Mouse (Mus musculus) embryonic facial prominence, embryonic 10.5 days (tissue): ENCODE measurements around the gene Grm1. TPM values are rescaled to one million over a fixed set of nuclear protein-coding genes. Genes with fewer than 3 reads are reported as not detected.

Experiments
- DNase-seq: peaks from one replicate; pipeline ENCODE4 v3.0.0-alpha.2; 2017; ENCODE audit warnings: low spot score
- H3K27ac ChIP-seq: fragments of 300-500 bp; sonication (generic); replicated peaks from 2 replicates; pipeline ENCODE4 v1.5.1; 2016; ENCODE audit warnings: mild to moderate bottlenecking
- H3K27me3 ChIP-seq: fragments of 300-500 bp; sonication (generic); replicated peaks from 2 replicates; pipeline ENCODE4 v1.6.1; 2016; ENCODE audit warnings: low read depth, mild to moderate bottlenecking; ENCODE audit not compliant: poor library complexity, severe bottlenecking
- H3K36me3 ChIP-seq: fragments of 300-500 bp; sonication (generic); replicated peaks from 2 replicates; pipeline ENCODE4 v1.6.1; 2016; ENCODE audit warnings: mild to moderate bottlenecking, moderate library complexity
- H3K4me1 ChIP-seq: fragments of 300-500 bp; sonication (generic); 2 replicates; pipeline ENCODE4 v1.6.1; 2016
- H3K4me3 ChIP-seq: fragments of 300-500 bp; sonication (generic); 2 replicates; pipeline ENCODE4 v1.5.1; 2016; ENCODE audit warnings: mild to moderate bottlenecking, moderate library complexity
- H3K9me3 ChIP-seq: fragments of 300-500 bp; sonication (generic); 2 replicates; pipeline ENCODE4 v1.6.1; 2016; ENCODE audit warnings: mild to moderate bottlenecking
- WGBS: fragments of 180-500 bp; shearing (Covaris S2); methylation state at CpG from one replicate; pipeline ENCODE4 v1.1.7; 2016; 5-methylcytosine and 5-hydroxymethylcytosine counted together
- polyA plus RNA-seq: library from polyadenylated mRNA; unstranded; fragments of >200 nt; fragmentation: Nextera tagmentation; extraction: Ambion mirVana; gene quantifications from 2 replicates; pipeline ENCODE4 v1.2.1, GENCODE M21; 2016

Grm1 gene
- polyA plus RNA-seq, 1 experiment from 2014 or later = not detected

DNA sequence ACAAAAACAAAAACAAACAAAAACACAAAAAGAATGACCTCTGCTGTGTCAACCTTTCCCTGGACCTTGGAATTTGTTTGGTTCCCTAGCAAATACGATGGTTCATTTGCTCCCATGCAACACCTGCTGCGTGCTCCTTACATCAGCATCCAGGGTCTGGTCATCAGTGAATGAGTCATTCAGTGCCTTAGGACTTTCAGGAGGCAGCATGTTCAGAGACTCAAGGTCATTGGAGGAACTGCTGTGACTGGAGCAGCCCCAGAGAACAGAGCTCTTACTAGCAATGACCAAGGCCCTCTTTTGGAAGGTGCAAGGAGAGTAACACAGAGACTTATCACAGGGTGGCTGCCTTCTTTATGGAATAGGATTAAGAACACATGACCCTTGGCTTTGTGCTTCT, 138.2 kb downstream of the Grm1 start:
- no peak for DNase-seq
- Histone ChIP-seq H3K9me3 (no peaks in the 10 kb centered on the region), H3K27me3 (no peaks in the 10 kb centered on the region), H3K36me3 (no peaks in the 10 kb centered on the region), H3K4me1 (no peaks in the 10 kb centered on the region), H3K27ac (no peak overlapping the region), H3K4me3 (no peak overlapping the region)
- 78% methylated on average over 2 of the region's 2 CpGs for WGBS

DNA sequence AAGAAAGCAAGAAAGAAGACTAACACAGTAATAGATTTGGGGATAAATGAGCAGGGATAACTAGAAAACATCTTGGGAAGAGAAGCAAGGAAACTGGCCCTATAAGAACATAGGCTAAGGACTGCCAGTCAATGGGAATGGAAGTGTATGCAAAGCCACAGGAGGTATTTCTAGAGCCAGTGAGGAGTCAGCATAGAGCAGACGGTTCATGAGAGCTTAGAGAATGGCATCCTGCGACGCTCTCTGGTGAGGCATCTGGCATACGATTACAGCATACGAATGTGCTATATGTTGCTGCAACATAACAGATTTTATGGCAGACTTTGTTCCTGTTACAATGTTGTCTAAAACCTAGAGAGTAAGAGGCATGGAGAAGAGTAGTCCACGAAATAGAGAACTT, 139.9 kb downstream of the Grm1 start:
- no peaks in the 10 kb centered on the region for H3K9me3 ChIP-seq
- no peak overlapping the region for H3K4me3 ChIP-seq
- peaks cover 3% of the 10 kb centered on the region for H3K4me1 ChIP-seq
- H3K27me3 ChIP-seq = no peaks in the 10 kb centered on the region
- WGBS = 81% methylated on average over 6 of the region's 6 CpGs
- DNase-seq = no peak
- H3K36me3 ChIP-seq = no peaks in the 10 kb centered on the region
- H3K27ac ChIP-seq = no peak overlapping the region

DNA sequence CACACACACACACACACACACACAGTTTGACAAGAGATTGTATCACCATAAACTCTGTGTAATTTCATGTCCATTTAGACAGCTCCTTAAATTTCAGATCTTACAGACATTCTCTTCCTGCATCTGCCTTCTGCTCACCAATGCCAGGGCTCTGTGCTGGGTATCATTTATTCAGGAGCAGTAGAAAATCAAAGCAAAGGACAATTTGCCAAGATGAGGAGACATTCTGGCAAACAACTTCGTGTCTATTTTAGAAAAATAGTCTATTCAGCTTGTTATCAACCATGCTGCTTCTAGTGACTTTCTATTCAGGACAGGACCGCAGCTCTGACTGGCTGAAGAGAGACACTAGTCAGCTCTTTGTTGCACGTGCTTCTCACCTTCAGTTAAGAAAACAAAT, 146.3 kb downstream of the Grm1 start:
- H3K36me3 ChIP-seq = no peaks in the 10 kb centered on the region
- H3K27me3 ChIP-seq = no peaks in the 10 kb centered on the region
- no peak for DNase-seq
- WGBS = 76% methylated on average over 3 of the region's 3 CpGs
- H3K4me1 ChIP-seq = peaks cover 3% of the 10 kb centered on the region
- H3K27ac ChIP-seq = no peak overlapping the region
- H3K4me3 ChIP-seq = no peak overlapping the region
- H3K9me3 ChIP-seq = no peaks in the 10 kb centered on the region

DNA sequence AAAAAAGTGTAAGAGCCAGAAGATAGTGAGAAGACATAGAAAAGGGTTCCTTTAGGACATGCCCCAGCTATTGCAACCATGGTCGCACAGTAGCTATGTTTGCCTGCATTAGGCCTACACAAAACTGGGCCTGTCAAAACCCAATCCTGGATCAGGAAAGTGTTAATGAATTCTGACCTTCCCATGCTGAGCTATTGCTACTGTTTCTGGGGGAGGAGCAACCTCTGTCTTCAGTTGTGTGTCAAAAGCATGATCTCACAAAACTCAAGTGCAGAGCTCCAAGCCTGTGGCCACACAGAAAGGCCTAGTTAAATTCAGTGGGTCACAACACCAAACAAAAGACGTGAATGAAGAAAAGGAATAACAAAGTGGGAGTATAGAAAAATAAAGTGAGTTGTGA, 152.5 kb downstream of the Grm1 start:
- Histone ChIP-seq H3K27me3 (no peaks in the 10 kb centered on the region), H3K27ac (no peak overlapping the region), H3K9me3 (no peaks in the 10 kb centered on the region), H3K4me1 (no peaks in the 10 kb centered on the region), H3K4me3 (no peak overlapping the region), H3K36me3 (no peaks in the 10 kb centered on the region)
- 79% methylated on average over 2 of the region's 2 CpGs for WGBS
- no peak for DNase-seq

DNA sequence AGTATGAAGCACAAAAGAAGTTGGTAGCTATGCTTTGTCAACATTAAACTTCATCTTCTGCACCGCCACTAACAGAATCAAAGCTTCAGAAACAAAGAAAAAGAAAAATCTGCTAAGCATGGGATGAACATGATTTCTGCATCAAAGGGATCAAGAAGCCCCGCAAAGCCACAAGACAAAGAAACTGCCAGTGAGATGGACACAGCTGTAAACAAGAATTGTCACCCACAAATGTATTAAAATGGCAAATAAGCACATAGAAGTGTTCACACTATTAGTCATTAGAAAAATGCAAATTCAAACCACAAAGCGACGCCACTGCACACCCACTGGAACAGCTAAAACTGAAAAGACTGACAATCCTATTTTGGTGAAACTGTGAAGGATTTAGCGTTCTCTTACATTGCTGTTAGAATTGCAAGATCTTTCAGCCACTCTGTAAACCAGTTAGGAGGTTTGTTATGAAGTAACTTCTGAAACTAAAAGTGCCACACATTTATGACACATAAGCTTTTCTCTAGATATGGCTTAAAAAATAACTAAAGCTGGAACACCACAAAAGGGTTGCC, 153.3 kb downstream of the Grm1 start:
- WGBS = 87% methylated on average over 5 of the region's 5 CpGs
- Histone ChIP-seq H3K4me3 (no peak overlapping the region), H3K36me3 (no peaks in the 10 kb centered on the region), H3K27me3 (no peaks in the 10 kb centered on the region), H3K4me1 (no peaks in the 10 kb centered on the region), H3K27ac (no peak overlapping the region), H3K9me3 (no peaks in the 10 kb centered on the region)
- DNase-seq = no peak

DNA sequence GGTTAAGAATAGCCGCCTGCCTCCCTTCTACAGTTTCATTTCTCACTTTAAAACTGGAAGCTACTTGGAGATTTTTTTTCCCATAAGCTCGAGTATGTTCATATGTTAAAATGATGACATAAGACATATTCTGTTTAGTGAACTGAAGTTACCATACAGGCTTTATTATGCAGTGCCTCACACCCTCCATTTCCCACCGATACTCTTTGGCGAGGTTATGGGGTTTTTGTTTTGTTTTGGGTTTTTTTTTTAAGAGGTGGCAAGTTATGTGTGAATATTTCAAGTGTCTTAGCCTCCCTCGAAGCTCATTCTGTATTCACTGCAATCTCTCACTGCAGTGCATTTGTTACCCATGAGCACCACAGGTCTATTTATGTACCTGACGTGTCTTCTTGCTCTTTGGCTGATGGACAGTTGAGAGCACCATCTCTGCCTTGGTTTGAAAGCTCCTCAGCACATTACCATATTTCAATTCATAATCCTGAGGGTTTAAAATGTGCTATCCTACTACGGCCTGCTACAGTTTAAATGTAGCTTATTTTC, 164.2 kb downstream of the Grm1 start:
- Histone ChIP-seq H3K36me3 (no peaks in the 10 kb centered on the region), H3K4me1 (no peaks in the 10 kb centered on the region), H3K27me3 (no peaks in the 10 kb centered on the region), H3K9me3 (no peaks in the 10 kb centered on the region), H3K27ac (no peak overlapping the region), H3K4me3 (no peak overlapping the region)
- WGBS = 86% methylated on average over 7 of the region's 7 CpGs
- DNase-seq = no peak

DNA sequence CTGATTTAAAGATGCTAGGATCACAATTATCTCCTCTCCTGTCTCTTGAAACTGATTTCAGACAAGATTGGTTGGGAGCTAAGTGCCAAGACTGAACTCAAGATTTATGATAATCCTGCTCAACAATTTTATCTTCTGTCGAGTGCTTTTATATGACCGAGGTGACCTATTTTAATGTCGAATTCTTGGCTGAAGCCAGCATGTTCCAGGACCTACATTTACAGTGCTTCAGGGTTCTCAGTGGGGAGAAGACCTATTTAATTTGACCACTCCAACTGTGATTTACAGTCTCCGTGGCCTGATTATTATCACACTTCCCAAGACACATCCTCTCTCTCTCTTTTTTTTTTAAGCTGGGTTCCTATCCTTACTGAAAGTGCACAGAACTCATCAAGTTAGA, 168.5 kb downstream of the Grm1 start:
- 92% methylated on average over 4 of the region's 4 CpGs for WGBS
- no peak for DNase-seq
- Histone ChIP-seq H3K9me3 (no peaks in the 10 kb centered on the region), H3K27me3 (no peaks in the 10 kb centered on the region), H3K36me3 (no peaks in the 10 kb centered on the region), H3K4me3 (no peak overlapping the region), H3K4me1 (no peaks in the 10 kb centered on the region), H3K27ac (no peak overlapping the region)

DNA sequence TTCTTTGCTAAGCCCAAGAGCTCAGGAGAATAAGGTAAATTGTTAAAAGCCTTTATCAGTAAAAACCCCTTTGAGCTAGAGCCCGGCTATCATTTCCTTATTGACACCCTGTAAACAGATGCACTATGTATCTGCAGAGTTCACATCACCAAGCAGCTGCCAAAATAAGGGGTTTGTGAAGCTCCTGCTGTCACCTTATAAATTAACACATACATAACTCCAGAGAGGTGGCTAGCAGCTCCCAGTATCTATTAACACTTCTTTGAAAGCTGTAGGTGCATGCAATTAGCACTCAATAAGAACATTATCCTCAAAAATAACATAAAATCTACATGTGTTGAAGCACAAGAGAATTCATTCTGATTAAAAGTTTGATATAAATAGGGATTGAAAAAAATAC, 191.9 kb downstream of the Grm1 start:
- Histone ChIP-seq H3K27me3 (no peaks in the 10 kb centered on the region), H3K4me1 (peaks cover 1% of the 10 kb centered on the region; the same call in 1 of the 2 replicates), H3K27ac (no peak overlapping the region), H3K9me3 (no peaks in the 10 kb centered on the region), H3K36me3 (no peaks in the 10 kb centered on the region), H3K4me3 (no peak overlapping the region)
- 80% methylated on average over 1 of the region's 1 CpGs for WGBS
- no peak for DNase-seq

DNA sequence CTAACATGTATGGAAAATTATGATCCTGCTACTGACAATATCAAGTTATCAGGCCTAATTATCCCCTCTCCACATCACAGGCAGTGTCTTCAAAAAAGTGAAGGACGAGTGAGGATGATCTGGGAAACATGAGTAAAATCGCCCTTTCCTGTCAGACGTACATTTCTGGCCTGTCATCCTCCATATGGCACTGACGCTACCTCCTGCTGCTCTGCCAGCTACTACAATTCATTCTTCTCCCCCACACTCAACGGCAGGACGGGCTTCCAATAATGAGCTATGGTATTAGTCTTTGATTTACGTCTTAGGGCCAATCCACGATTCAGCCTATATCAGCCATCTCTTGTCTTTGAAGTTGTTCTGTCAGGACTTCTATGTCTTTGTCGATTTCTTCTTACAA, 193.6 kb downstream of the Grm1 start:
- H3K9me3 ChIP-seq = no peaks in the 10 kb centered on the region
- no peaks in the 10 kb centered on the region for H3K27me3 ChIP-seq
- DNase-seq = no peak
- no peak overlapping the region for H3K4me3 ChIP-seq
- WGBS = 76% methylated on average over 9 of the region's 9 CpGs
- H3K27ac ChIP-seq = no peak overlapping the region
- peaks cover 8% of the 10 kb centered on the region; the same call in 1 of the 2 replicates for H3K4me1 ChIP-seq
- no peaks in the 10 kb centered on the region for H3K36me3 ChIP-seq

DNA sequence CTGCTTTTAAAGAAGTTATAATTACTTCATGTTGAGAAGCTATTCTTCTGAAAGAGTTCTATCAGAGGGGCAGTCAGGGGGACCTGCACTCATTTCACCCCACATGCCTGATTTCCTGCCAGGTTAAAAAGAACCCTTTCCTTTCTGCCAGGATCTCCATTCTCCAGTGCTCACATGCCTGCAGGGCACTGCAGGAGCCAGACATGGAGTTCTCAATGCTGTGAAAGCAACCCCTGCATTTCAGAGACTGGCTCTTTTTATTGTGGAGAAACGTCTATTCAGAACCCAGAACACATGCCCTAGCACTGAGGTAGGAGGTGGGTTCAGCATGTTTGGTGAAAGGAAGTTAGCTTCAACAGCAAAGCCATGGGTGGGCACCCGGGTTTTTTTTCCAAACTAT, 197.2 kb downstream of the Grm1 start:
- Histone ChIP-seq H3K27me3 (no peaks in the 10 kb centered on the region), H3K4me1 (peaks cover 8% of the 10 kb centered on the region; the same call in 1 of the 2 replicates), H3K4me3 (no peak overlapping the region), H3K27ac (no peak overlapping the region), H3K36me3 (no peaks in the 10 kb centered on the region), H3K9me3 (no peaks in the 10 kb centered on the region)
- peak; percentile 10 for DNase-seq
- WGBS = 16% methylated on average over 2 of the region's 2 CpGs

DNA sequence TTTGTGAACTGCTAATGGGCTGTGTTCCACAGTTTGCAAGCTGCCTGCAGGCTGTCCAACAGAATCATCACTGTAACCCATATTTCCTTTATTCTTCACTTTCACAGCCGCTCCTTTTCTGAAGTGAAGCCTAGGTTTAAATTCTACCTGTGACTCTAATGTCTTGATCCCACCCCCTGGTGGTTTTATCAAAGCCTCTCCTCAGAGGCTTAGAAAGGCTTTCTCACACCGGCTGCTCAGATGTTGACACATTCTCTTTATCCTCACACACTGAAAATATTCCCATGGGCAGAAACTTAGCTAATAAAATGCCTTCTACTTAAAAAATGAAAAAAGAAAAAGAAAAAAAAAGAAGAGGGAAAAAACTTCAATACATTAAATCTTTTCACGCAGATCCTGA, 210.0 kb downstream of the Grm1 start:
- WGBS = 53% methylated on average over 3 of the region's 3 CpGs

DNA sequence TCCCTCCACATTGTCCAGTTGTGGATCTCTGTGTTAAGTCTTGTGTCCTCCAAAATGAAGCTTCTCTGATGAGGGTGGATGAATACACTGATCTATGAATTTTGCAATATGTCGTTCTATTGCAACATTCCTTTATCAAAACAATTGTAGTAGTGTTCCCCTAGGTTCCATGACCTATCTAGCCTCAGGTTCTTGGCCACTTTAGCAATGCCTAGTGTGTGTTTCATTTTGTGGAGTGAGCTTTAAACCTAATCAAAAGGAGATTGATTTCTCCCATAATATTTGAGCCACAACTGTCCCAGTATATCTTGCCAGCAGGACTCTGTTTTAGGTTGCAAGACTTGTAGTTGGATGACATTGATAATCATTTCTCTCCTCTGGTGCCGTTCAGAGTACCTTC, 211.9 kb downstream of the Grm1 start:
- H3K9me3 ChIP-seq = no peaks in the 10 kb centered on the region
- H3K4me1 ChIP-seq = no peaks in the 10 kb centered on the region
- no peaks in the 10 kb centered on the region for H3K27me3 ChIP-seq
- no peaks in the 10 kb centered on the region for H3K36me3 ChIP-seq
- DNase-seq = no peak
- WGBS = 87% methylated on average over 2 of the region's 2 CpGs
- no peak overlapping the region for H3K27ac ChIP-seq
- no peak overlapping the region for H3K4me3 ChIP-seq

More for the DNA sequence above, 210.0 kb downstream of the Grm1 start:
- Histone ChIP-seq H3K36me3 (no peaks in the 10 kb centered on the region), H3K27ac (no peak overlapping the region), H3K4me3 (no peak overlapping the region), H3K9me3 (no peaks in the 10 kb centered on the region), H3K27me3 (no peaks in the 10 kb centered on the region), H3K4me1 (no peaks in the 10 kb centered on the region)
- DNase-seq = no peak

DNA sequence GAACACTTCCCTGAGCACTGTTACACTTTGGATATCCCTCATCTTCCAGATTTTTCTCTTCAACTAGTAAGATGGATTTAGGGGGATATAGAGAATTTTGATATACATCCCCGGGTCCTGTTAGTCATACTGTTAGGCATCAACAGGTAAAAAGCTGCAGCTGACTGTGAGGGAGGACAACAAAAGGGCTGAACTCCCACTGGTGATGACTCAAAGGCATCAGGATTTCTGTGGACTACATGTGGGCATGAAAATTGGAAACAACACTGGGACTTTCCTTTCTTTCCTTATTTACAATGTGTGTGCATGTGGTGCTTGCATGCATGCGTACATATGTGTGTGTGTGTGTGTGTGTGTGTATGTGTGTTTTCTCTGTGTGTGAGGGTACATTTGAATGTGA, 215.9 kb downstream of the Grm1 start:
- Histone ChIP-seq H3K9me3 (no peaks in the 10 kb centered on the region), H3K4me1 (no peaks in the 10 kb centered on the region), H3K27ac (no peak overlapping the region), H3K4me3 (no peak overlapping the region), H3K27me3 (no peaks in the 10 kb centered on the region), H3K36me3 (no peaks in the 10 kb centered on the region)
- WGBS = 84% methylated on average over 2 of the region's 2 CpGs
- no peak for DNase-seq
